Mouse (Mus musculus) induced T-regulatory cell, adult 2 months (primary cell): ENCODE data around the gene Trim39.
A peak's percentile ranks its signal among the peaks of the same experiment; 100 is the strongest.

Experiments
- DNase-seq: peaks from one replicate; pipeline ENCODE4 v3.0.0-alpha.2; 2012; ENCODE audit warnings: low read depth

Gene Trim39

GRCm38 (mm10) chr17:36271586-36272256 is at the start of gene Trim39:
Gene Trim39 (minus strand): TSS chr17:36272247.
- DNase-seq: peak; percentile 96

DNA sequence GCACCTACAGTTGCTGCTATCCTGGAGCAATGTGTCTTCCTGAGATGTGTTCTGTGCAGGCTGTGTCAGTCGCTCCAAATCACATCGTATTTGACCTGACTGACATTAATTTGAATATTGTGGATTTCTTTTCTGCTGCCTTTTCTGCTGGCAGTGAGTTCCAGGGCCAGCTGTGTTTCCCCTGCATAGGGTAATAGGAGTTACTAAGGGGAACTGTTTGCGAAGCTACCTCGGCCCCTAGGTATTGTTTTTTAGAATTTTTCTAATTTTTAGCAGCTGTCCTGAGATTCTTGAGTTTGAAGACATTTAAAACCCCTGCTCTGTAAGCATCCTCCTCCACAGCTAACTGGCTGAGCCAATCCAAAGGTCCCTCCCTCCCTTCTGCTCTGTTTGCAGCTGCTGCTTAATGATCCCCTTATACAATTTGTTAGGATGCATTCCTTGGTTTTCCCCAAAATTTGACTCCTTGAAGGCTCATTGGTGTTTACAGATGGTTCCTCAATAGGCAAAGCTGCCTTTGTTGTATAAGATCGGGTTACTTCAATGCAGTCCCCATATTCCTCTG is 43.7 kb upstream of the Trim39 start:
- DNase-seq: no peak

GRCm38 (mm10) chr17:36315041-36315688 is 43.1 kb upstream of the Trim39 start:
- DNase-seq: peak; percentile 83

DNA sequence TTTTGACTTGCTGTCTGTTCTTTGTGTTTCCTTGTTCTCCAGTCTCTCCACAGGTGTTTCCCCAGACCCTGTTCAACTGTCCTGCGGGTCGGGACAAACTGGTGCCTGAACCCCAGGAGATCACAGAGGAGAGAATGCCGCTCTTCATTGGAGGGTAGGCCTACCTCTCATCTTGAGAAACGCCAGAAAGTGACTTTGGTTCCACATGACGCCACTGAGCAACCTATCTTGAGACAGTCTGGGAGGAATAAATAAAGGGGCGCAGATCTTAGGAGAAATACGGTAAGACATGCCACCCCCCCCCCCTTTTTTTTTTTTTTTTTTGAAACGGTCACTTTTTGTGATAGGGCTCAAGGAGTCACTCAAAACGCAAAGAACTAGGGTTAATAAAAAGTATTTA is 42.5 kb upstream of the Trim39 start:
- DNase-seq: no peak

GRCm38 (mm10) chr17:36309293-36309692 is 37.2 kb upstream of the Trim39 start:
- no peak for DNase-seq

GRCm38 (mm10) chr17:36308855-36309254 is 36.8 kb upstream of the Trim39 start:
- peak; percentile 88 for DNase-seq

GRCm38 (mm10) chr17:36286390-36286789 is 14.3 kb upstream of the Trim39 start, which contains the start of gene H2-M10.2:
Gene H2-M10.2 (minus strand): TSS chr17:36286490.
- no peak for DNase-seq

- no peak for DNase-seq
Measured at GRCm38 (mm10) chr17:36281521-36282245, 9.6 kb upstream of the Trim39 start.

GRCm38 (mm10) chr17:36274776-36275175 is 2.7 kb upstream of the Trim39 start:
- DNase-seq: peak; percentile 69

- peak; percentile 53 for DNase-seq
Measured at GRCm38 (mm10) chr17:36273796-36274195, 1.7 kb upstream of the Trim39 start.

GRCm38 (mm10) chr17:36272643-36273366 is 758 bp upstream of the Trim39 start:
- peak; percentile 27 for DNase-seq

- peak; percentile 95 for DNase-seq
Measured at GRCm38 (mm10) chr17:36270956-36271585, 976 bp downstream of the Trim39 start.

DNA sequence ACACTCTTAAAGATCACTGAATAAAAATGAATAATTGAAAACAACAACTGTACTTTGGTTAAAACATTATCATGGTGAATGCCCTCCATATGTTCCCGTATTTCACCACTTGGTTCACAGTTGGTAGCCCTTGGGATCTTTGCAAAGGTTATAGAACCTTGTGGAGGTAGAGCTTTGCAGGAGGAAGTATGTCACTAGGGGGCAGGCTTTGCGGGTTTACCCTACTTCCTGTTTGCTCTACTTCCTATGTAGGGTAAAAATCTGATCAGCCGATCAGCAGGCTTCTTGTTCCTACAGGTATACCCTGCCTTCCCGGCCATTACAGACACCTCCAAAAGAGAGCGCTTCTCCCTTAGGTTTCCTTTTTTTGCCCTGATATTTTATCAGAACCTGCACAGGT is 6.2 kb downstream of the Trim39 start:
- peak; percentile 89 for DNase-seq

GRCm38 (mm10) chr17:36264273-36264925 is 7.6 kb downstream of the Trim39 start:
- no peak for DNase-seq

DNA sequence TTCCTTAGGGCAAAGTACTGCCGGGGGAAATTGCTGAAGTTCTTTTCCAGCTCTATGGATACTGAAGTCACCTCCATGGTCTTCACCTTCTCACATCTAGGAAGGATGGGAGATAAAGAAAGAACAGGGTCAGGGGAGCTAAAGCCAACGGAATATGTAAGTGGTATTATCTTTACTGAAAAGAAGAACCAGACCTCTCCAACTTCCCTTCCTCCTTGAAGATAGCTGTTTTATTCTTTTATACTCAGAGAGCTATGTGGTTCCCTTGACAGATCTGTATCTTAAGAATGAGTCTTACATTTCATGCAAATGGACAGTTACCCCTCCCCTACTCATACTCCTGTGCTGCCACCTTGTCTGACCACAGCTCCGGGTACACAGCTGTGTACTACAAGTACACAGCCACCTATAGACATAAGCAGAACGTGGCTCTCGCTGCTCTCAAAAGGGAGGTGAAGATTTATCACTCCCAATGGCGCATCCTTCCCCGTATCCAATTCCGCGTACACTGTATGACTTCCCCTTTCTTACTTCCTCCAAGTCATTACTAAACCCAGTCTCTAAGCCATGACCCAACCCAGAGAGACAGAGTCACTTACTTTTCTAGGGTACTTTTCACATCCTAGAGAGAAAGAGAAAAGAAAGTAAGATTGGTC is 10.4 kb downstream of the Trim39 start:
- DNase-seq: no peak

DNA sequence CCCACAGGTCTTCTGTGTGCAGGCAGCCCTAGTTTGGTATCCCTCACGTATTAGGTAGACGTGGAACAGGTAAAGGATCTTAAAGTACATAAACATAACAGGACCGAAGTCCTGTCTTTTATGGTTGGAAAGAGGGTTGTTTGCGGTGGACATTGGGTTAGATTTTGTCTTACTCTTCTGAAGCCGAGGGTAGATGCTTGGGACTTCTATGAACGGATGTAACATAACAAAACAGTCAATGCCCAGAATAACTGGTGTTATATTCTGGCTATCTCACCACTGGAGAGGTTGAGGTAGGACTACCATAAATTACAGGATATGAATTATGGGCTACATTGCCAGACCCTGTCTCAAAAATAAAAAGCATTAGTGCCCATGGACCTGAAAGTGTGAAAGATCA is 14.1 kb downstream of the Trim39 start, which contains the start of gene Rpp21:
Gene Rpp21 (minus strand): TSS at position 101 of the 400 bp plus-strand sequence.
- no peak for DNase-seq

DNA sequence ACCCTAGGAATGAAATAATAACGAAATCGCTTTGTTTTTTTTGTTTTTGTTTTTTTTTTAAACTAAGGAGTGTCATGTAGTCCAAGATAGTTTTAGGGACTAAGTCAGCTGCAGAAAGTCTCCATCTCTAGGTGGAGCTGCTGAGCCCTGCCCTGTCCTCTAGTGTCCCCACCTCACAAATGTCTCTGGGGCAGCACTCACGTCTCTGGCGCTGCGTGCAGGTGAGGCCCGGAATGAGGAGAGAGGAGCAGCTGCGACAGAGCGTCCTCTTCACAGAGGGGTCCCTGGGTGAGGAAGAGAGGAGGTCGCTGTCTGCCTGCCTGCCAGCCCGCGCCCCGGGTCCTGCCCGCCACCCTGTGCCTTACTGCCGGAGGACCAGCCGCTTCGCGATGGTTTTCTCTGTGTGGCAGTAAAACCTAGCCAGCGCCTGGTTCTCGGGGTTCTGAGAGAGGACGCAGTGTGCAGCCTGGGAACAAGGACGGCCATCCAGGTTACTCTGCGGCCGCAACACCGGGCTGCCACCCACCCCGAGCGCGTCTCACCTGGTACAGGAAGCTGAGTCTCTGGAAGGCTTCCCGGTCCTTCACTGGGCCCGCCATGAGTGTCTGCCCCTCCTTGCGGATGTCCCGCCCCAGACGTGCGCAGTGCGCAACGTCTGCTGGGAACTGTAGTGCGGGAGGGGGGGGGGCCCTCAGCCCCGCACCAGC is 14.7 kb downstream of the Trim39 start:
- DNase-seq: peak; percentile 86

GRCm38 (mm10) chr17:36253087-36253600 is 18.9 kb downstream of the Trim39 start:
- peak; percentile 16 for DNase-seq

GRCm38 (mm10) chr17:36252250-36252876 is 19.7 kb downstream of the Trim39 start:
- peak; percentile 61 for DNase-seq
